Mouse (Mus musculus): ENCODE results near the gene Nckap5. TPM values are rescaled to one million over a fixed set of nuclear protein-coding genes. Genes with fewer than 3 reads are reported as not detected.

Nckap5 gene
- total and polyA plus RNA-seq, 3 experiments, result not detected

DNA sequence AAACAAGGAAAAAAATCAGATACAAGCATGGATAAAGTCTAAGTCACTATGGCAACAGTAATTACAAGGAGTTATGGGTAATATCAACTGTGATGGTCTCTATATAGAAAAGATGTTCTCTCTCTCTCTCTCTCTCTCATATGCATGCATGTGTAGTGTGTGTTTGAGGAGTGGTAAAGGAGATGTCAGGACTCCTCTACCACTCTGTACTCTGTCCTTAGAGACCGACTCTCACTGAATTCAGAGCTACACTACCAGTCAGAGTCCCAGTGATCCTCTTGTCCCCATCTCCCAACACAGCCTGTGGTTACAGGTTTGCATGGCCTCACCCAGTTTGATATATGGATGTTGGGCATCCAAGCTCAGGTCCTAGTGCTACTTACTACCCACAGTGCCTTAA, 662.0 kb downstream of the Nckap5 start:
- Histone ChIP-seq H3K4me3 (replicated peaks in 1 of 3; ENCODE audit: low read depth in 2 of 3, low read length in 2 of 3, poor library complexity in 1 of 3) (no peak overlapping the region), H3K79me2 (replicated peaks; ENCODE audit: control insufficient read depth, extremely low read depth, insufficient read depth, poor library complexity, severe bottlenecking) (no peaks in the 10 kb centered on the region), H3K4me2 (ENCODE audit: insufficient read depth, low read depth, poor library complexity, severe bottlenecking) (no peak overlapping the region), H3K9me3 (replicated peaks; ENCODE audit: low read length) (peaks cover 50% of the 10 kb centered on the region), H3K27ac (ENCODE audit: insufficient read depth, low read depth) (no peak overlapping the region), H3K4me1 (ENCODE audit: control insufficient read depth in 1 of 2, insufficient read depth in 2 of 2) (no peaks in the 10 kb centered on the region), H3K36me3 (replicated peaks in 1 of 2; ENCODE audit: control insufficient read depth in 1 of 2, insufficient read depth in 1 of 2, low read length in 1 of 2) (no peaks in the 10 kb centered on the region), H3K27me3 (replicated peaks) (no peaks in the 10 kb centered on the region), H3K9ac (ENCODE audit: insufficient read depth, low read depth) (no peak overlapping the region)
- dilution Hi-C loops (cut with MboI; ENCODE audit: extremely low pct_ligation_motif_present, extremely low pct_unique_long_range_greater_than_20kb, low sequenced_read_pairs) (no loop called here), in situ Hi-C loops (cut with MboI; ENCODE audit: low pct_ligation_motif_present, low pct_unique_long_range_greater_than_20kb, low sequenced_read_pairs) (no loop called here)
- no peak for TF ChIP-seq POLR2A (IDR thresholded peaks at IDR 0.05; ENCODE audit: low read depth, low read length)
- no peak for TF ChIP-seq JUN (IDR thresholded peaks at IDR 0.05; ENCODE audit: insufficient read depth, low read depth, low read length)
- TF ChIP-seq TBP (conservative IDR thresholded peaks at IDR 0.05; ENCODE audit: low read depth, low read length), result no peak
- TF ChIP-seq UBTF (IDR thresholded peaks at IDR 0.05; ENCODE audit: low read depth, low read length), result no peak
- TF ChIP-seq USF1 (IDR thresholded peaks at IDR 0.05; ENCODE audit: low read depth, low read length), result no peak
- TF ChIP-seq ZNF384 (IDR thresholded peaks at IDR 0.05; ENCODE audit: low read depth, low read length), result no peak
- TF ChIP-seq NELFE (IDR thresholded peaks at IDR 0.05; ENCODE audit: low read depth, low read length), result no peak
- no peak for TF ChIP-seq POLR2AphosphoS2 (IDR thresholded peaks at IDR 0.05; ENCODE audit: low read depth, low read length)
- no peak for TF ChIP-seq MAZ (IDR thresholded peaks at IDR 0.05; ENCODE audit: low read depth, low read length)
- no peak for TF ChIP-seq ZKSCAN1 (IDR thresholded peaks at IDR 0.05; ENCODE audit: borderline replicate concordance, low read depth, low read length)
- no peak for TF ChIP-seq MEF2A (IDR thresholded peaks at IDR 0.05; ENCODE audit: borderline replicate concordance, low read depth, low read length)
- TF ChIP-seq CHD1 (IDR thresholded peaks at IDR 0.05; ENCODE audit: low read depth, low read length), result no peak
- no peak for DNase-seq (ENCODE audit: extremely low read depth)

- in situ Hi-C loops (cut with MboI; ENCODE audit: low pct_ligation_motif_present, low pct_unique_long_range_greater_than_20kb, low sequenced_read_pairs), result no loop called here
- no peaks in the 10 kb centered on the region for H3K27me3 ChIP-seq (replicated peaks)
- no peaks in the 10 kb centered on the region for H3K36me3 ChIP-seq (replicated peaks in 1 of 2; ENCODE audit: control insufficient read depth in 1 of 2, insufficient read depth in 1 of 2, low read length in 1 of 2)
- H3K9ac ChIP-seq (ENCODE audit: insufficient read depth, low read depth), result no peak overlapping the region
- dilution Hi-C loops (cut with MboI; ENCODE audit: extremely low pct_ligation_motif_present, extremely low pct_unique_long_range_greater_than_20kb, low sequenced_read_pairs), result no loop called here
- no peak for TF ChIP-seq BHLHE40 (IDR thresholded peaks at IDR 0.05; ENCODE audit: low read depth, low read length)
- H3K4me1 ChIP-seq (ENCODE audit: control insufficient read depth in 1 of 2, insufficient read depth in 2 of 2), result no peaks in the 10 kb centered on the region
- no peak overlapping the region for H3K27ac ChIP-seq (ENCODE audit: insufficient read depth, low read depth)
- H3K79me2 ChIP-seq (replicated peaks; ENCODE audit: control insufficient read depth, extremely low read depth, insufficient read depth, poor library complexity, severe bottlenecking), result no peaks in the 10 kb centered on the region
- no peak for DNase-seq (ENCODE audit: extremely low read depth)
- no peak overlapping the region for H3K4me2 ChIP-seq (ENCODE audit: insufficient read depth, low read depth, poor library complexity, severe bottlenecking)
- peaks cover 49% of the 10 kb centered on the region for H3K9me3 ChIP-seq (replicated peaks; ENCODE audit: low read length)
- no peak overlapping the region for H3K4me3 ChIP-seq (replicated peaks in 1 of 3; ENCODE audit: low read depth in 2 of 3, low read length in 2 of 3, poor library complexity in 1 of 3)
These were observed 662.5 kb downstream of the Nckap5 start for GRCm38 (mm10) chr1:126168131-126168530.

DNA sequence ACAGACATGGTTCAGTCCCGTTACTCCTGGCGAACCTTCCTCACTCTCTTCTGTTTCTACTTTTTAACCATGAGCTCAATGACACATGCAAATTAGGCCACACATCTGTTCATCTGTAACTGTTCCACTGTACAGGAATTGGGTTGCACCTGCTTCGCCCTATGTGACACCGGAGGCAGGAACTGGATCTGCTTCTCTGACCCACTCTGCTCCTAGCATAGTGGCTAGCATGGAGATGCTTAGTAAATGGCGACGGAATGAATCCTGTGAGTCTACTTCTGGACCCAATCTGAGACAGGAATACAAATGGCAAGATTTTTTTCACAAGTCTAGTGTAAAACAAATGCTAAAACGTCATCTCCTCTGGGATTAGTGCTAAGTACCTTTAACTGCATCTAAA, 663.1 kb downstream of the Nckap5 start:
- dilution Hi-C loops (cut with MboI; ENCODE audit: extremely low pct_ligation_motif_present, extremely low pct_unique_long_range_greater_than_20kb, low sequenced_read_pairs) (no loop called here), in situ Hi-C loops (cut with MboI; ENCODE audit: low pct_ligation_motif_present, low pct_unique_long_range_greater_than_20kb, low sequenced_read_pairs) (no loop called here)

More for the DNA sequence above, 663.1 kb downstream of the Nckap5 start:
- no peak overlapping the region for H3K27ac ChIP-seq (ENCODE audit: insufficient read depth, low read depth)
- DNase-seq (ENCODE audit: extremely low read depth), result no peak
- no peak overlapping the region for H3K4me2 ChIP-seq (ENCODE audit: insufficient read depth, low read depth, poor library complexity, severe bottlenecking)
- TF ChIP-seq MXI1 (IDR thresholded peaks at IDR 0.05; ENCODE audit: low read depth, low read length) (no peak), RAD21 (IDR thresholded peaks at IDR 0.05; ENCODE audit: low read depth, low read length) (no peak), MEF2A (IDR thresholded peaks at IDR 0.05; ENCODE audit: borderline replicate concordance, low read depth, low read length) (no peak), CHD2 (IDR thresholded peaks at IDR 0.05; ENCODE audit: low read length) (no peak), NELFE (IDR thresholded peaks at IDR 0.05; ENCODE audit: low read depth, low read length) (no peak), HCFC1 (IDR thresholded peaks at IDR 0.05; ENCODE audit: low read depth, low read length) (no peak), MAZ (IDR thresholded peaks at IDR 0.05; ENCODE audit: low read depth, low read length) (no peak), MAX (IDR thresholded peaks at IDR 0.05; ENCODE audit: low read length) (no peak), KAT2A (IDR thresholded peaks at IDR 0.05; ENCODE audit: insufficient replicate concordance, low read length) (no peak), ZNF384 (IDR thresholded peaks at IDR 0.05; ENCODE audit: low read depth, low read length) (no peak), POLR2AphosphoS2 (IDR thresholded peaks at IDR 0.05; ENCODE audit: low read depth, low read length) (no peak), CTCF (conservative IDR thresholded peaks at IDR 0.05 in 1 of 2, IDR thresholded peaks at IDR 0.05 in 1 of 2; ENCODE audit: low read depth in 2 of 2, low read length in 2 of 2) (no peak), E2F4 (IDR thresholded peaks at IDR 0.05; ENCODE audit: insufficient replicate concordance, low read depth, low read length) (no peak), UBTF (IDR thresholded peaks at IDR 0.05; ENCODE audit: low read depth, low read length) (no peak), MYC (IDR thresholded peaks at IDR 0.05; ENCODE audit: low read depth, low read length) (no peak), NRF1 (IDR thresholded peaks at IDR 0.05; ENCODE audit: low read depth, low read length) (no peak), CHD1 (IDR thresholded peaks at IDR 0.05; ENCODE audit: low read depth, low read length) (no peak), ELF1 (IDR thresholded peaks at IDR 0.05; ENCODE audit: low read depth, low read length) (no peak), BHLHE40 (IDR thresholded peaks at IDR 0.05; ENCODE audit: low read depth, low read length) (no peak), IRF4 (IDR thresholded peaks at IDR 0.05; ENCODE audit: low read depth, low read length) (no peak)
- no peak overlapping the region for H3K9ac ChIP-seq (ENCODE audit: insufficient read depth, low read depth)
- H3K36me3 ChIP-seq (replicated peaks in 1 of 2; ENCODE audit: control insufficient read depth in 1 of 2, insufficient read depth in 1 of 2, low read length in 1 of 2), result no peaks in the 10 kb centered on the region
- H3K4me1 ChIP-seq (ENCODE audit: control insufficient read depth in 1 of 2, insufficient read depth in 2 of 2), result no peaks in the 10 kb centered on the region
- no peaks in the 10 kb centered on the region for H3K79me2 ChIP-seq (replicated peaks; ENCODE audit: control insufficient read depth, extremely low read depth, insufficient read depth, poor library complexity, severe bottlenecking)
- H3K27me3 ChIP-seq (replicated peaks), result no peaks in the 10 kb centered on the region
- no peak overlapping the region for H3K4me3 ChIP-seq (replicated peaks in 1 of 3; ENCODE audit: low read depth in 2 of 3, low read length in 2 of 3, poor library complexity in 1 of 3)
- H3K9me3 ChIP-seq (replicated peaks; ENCODE audit: low read length), result peaks cover 51% of the 10 kb centered on the region
